Mouse (Mus musculus): Measurements from ENCODE around the gene B3gnt4.
A peak's percentile ranks its signal among the peaks of the same experiment; 100 is the strongest.
"Not testable (repeated sequence)": the region's sequence is repeated elsewhere in the genome, so short reads cannot be mapped to it uniquely, and the experiment has no call there.

Gene B3gnt4

DNA sequence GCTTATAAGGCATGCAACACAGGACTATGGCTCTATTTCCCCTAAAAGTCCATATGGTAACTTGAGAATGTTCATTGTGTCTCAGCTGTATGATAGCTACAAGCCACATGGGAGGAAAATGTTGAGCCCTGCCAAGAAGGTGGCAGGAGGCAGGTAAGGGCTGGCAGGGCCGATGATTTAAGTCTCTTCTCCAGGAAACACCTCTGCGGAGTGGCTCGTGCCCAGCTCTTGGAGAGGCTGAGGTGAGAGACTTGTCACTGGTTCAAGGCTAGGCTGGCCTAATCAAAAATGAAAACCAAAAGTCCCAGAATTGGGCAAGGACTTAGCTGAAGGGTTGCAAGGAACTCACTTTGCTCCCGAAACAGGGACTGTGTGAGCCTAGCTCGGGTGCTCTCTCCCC, at the start of gene B3gnt4:
Gene B3gnt4 (plus strand): TSS at position 301 of the 400 bp plus-strand sequence.
- no peak for DNase-seq (ENCODE audit: extremely low spot score, low read depth, low spot score)

DNA sequence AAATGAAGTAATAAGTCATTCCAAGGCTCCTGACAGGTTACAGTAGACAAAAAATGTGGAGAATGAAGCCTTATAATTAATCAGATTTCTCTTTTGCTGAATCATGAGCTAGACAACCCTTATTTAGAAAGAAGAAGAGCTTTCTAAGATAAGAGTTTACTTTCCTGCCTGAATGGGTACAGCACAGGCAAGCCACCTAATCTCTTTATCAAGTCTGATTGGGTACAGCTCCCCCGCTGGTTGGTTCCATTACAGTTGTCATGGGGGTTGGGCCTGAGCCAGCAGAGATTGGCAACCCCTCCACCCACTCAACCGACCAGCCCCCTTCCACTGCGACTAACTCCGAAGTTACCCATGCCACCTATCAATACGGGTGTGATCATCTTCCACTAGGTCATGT, 48.8 kb upstream of the B3gnt4 start:
- DNase-seq (ENCODE audit: extremely low spot score, low read depth, low spot score) = no peak

DNA sequence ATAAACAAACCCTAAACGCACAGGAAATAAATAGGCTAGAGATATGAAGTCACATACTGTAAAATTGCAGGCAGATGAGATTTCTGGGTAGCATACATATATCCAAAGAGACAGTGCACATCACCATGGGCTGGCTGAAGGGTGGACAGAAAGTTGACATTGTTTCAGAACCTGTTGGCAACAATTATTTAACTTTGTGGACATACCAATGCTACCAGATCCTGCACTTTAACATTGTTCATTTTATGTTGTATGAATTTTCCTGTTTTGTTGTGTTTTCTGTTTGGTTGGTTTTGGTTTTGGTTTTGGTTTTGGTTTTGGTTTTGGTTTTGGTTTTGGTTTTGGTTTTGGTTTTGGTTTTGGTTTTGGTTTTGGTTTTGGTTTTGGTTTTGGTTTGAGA, 45.6 kb upstream of the B3gnt4 start:
- DNase-seq (ENCODE audit: extremely low spot score, low read depth, low spot score) = no peak

DNA sequence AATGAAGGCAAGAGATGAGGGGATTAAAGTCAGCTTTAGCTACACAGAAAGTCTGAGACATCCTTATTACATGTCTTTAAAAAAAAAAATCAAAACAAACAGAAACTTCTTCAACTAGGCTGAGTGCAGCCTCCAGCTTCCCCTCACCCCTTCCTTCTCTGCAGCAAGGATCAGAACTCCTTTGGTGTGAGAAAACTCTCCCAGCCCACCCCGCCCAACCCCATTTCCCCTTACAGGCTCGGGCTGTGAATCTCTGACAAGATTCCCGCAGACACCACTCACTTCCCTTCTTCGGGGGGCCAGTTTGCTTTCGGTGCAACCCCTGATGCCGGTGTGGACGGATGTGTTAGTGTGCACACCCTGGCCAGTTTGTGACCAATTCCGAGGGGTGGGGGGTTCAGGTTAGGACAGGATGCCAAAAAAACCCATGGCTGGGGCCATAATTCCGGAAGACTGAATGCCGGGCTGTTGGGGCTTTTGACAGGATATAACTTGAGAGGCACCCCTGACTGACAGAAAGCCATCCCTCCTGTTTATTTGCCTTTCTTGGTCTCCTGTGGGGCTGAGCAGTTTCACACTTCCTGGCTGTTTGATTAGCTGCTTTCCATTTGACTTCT, 39.4 kb upstream of the B3gnt4 start:
- no peak for DNase-seq (ENCODE audit: extremely low spot score, low read depth, low spot score)

DNA sequence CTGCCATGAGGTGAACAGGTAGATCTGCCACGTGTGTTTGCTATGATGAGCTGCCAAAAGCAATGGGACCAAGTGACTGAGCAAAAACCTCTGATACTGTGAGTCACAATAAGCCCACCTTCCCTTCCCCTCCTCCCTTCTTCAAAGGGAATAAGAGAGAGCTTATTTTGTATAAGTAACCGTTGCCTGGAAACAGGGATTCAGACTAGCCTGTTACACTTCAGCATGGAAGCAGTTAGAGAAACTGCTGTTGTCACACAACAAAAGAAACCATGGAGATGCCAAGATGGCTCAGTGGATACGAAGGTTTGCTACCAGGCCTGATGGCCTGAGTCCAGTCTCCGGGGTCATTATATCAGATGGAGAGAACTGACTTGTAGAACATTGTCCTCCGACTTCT, 36.4 kb upstream of the B3gnt4 start:
- DNase-seq (ENCODE audit: extremely low spot score, low read depth, low spot score) = no peak

DNA sequence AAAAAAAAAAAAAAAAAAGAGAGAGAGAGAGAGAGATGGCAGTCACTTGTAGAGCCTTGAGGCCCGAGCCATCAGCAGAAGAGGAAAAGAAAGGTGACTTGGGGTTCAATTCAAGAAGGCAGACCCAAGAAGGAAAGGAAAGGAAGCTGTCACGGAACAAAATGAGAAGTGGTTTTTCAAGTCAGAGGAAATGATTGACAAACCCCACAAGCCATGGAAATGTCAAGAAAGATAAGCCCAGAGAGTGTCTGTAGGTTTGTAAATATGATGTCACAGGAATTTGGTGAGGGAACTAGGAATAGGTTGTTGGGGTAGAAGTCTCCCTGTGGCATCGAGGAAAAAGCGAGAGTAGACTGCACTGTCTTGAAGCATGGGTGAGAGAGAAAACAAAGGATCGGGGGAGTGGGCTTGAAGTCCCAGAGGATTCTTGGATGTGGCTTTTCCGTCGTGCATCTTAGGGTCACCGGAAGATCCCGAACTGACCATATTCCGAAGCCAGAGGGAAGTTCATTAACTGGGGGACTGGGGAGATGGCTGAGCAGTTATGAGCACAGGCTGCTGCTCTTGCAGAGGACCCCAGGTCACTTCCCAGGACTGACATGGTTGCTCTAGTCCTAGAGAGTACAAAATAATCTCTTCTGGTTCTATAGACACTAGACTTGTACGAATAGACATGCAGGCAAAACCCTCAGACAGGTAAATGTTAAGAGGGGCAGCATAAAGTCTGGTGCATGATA, 22.4 kb upstream of the B3gnt4 start:
- no peak for DNase-seq (ENCODE audit: extremely low spot score, low read depth, low spot score)

DNA sequence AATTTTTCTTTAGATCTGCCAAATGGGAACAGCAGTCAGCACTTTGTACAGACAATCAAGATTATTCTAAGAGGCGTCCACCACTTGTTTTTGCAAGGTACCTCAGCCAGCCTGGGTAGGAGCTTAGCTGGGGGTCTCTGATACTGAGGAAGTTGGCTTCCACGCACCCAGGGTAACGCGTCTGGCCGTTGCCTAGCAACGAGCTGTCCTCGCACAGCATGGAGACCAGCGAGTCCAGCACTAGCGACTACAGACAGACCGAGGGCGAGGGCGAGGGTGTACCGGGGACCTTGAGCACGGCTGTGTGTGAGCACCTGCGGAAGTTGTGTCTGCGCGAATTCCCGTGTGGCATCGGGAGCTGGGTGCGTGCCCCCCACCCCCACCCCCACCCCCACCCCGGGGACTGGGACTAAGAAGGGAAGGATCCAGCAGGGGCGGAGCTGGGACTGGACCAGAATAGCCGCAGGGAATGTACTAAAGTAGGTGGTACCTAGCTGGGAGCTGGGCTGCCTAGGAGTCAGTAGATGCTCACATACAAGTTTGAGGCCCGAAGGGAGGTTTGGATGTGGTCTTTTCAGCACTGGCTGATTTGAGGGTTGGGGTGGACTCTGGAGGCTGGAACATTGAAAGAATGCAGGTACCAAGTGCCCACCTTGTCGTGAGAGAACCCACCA, 21.0 kb upstream of the B3gnt4 start, which contains the start of the genes Lrrc43 and Il31:
Gene Lrrc43 (plus strand): TSS at position 194 of the 674 bp plus-strand sequence.
Gene Il31 (minus strand): TSS at position 378 of the 674 bp plus-strand sequence.
- DNase-seq (ENCODE audit: extremely low spot score, low read depth, low spot score) = no peak

DNA sequence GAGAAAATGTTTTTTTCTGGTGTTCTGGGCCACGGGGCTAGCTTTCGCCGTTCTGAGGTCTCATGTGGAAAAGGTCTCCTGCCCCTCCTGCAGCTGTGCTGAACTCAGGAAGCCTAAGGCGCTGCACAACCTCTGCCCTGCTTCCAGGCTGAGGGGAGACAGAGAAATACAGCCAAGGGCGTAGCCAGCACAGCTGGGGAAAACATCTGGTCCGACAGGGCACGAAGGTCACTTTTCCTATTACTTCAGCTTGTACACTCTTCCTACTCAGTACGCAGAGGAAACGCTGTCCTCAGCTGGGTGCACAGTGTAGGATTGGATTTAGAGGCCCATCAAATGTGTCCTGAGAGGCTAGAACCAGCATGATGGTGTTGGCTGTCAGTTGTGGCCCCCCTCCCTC, 20.3 kb upstream of the B3gnt4 start:
- no peak for DNase-seq (ENCODE audit: extremely low spot score, low read depth, low spot score)

DNA sequence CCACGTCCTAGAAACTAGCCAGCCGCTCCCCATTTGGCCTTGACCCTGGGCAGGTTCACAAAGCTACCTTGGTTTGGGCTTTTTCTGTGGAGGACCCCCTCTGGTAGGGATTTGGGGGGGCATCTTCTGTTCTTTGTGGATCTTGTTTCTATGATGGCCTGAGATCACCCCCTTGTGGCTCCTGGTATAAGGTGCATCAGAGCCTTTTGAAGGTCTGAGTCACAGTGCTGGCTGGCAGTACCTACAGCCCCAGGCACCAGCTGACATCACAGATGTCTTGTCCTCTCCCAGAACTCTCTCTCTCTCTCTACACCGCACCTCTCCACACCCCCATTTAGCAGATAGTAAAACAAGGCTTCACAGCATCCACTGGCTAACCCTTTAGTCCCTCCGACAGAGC, 10.5 kb upstream of the B3gnt4 start:
- no peak for DNase-seq (ENCODE audit: extremely low spot score, low read depth, low spot score)

DNA sequence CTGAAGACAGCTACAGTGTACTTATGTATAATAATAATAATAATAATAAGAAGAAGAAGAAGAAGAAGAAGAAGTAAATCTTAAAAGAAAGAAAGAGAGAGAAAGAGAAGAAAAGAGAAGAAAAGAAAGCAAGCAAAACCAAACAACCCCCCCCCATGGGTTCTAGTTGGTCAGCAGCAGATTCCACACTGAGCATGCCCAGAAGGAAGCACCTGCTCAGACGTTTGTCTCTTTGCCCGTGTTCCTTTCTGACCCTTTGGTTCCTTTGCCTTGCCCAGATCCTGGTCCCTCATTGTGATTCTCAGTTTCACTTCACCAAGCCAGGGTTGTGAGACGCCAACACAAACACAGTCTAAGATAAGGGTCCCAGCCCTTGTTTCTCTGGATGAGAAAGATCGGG, 8.3 kb upstream of the B3gnt4 start:
- no peak for DNase-seq (ENCODE audit: extremely low spot score, low read depth, low spot score)

DNA sequence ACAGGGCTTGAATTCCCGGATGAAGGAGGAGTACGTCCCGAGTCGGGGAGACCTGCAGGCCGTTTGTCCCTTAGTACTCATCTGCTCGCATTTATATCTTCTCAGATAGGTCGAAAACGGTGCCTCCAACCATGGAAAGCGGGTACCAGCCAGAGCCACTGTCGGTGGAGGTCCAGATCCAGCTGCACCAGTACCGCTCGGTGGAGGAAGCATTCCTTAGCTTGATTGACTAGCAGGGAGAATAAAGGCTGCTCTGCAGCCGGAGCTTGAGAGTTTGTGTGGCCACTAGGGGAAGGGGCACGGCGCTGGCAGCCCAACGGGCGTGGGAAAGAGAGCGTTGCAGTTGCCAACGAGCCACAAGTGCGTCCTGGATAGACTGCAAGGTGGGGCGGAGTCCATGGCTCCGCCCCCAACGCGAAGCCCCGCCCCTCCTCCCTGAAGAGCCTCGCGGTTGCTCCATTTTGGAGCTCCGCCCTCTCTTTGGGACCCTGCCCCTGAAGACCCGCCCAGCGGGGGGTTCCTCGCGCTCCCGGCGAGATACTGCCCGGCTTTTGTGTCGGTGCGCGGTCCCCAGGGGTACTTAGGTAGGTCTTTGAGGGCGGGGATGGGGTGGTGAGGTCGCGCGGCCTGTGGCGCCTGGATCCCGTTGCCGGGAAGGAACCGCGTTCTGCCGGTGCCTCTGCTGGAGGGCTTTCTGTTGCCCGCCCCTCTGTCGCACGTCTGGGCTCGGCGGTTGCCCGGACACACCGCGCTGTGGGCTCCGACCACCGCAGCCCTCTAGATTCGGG, 2.1 kb upstream of the B3gnt4 start:
- DNase-seq (ENCODE audit: extremely low spot score, low read depth, low spot score) = peak; percentile 74

DNA sequence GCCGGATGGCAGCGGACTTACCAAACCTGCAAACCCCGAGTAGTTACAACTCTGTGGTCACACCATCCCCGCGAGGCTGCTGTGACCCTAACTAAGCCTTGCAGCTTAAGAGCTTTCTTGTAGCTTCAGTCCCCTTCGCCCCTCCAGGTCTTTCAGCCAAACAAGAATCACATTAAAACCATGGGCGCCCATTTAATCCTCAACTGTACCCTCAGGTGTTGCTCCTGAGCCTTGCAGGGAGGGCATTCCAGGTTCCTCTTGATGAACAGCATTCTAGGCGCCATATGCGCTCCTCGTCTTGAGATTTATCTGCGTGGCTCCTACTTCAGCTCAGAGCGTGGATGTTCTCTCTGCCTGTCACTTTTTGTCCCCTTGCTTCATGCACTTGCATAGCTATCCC, 1.3 kb upstream of the B3gnt4 start:
- no peak for DNase-seq (ENCODE audit: extremely low spot score, low read depth, low spot score)

DNA sequence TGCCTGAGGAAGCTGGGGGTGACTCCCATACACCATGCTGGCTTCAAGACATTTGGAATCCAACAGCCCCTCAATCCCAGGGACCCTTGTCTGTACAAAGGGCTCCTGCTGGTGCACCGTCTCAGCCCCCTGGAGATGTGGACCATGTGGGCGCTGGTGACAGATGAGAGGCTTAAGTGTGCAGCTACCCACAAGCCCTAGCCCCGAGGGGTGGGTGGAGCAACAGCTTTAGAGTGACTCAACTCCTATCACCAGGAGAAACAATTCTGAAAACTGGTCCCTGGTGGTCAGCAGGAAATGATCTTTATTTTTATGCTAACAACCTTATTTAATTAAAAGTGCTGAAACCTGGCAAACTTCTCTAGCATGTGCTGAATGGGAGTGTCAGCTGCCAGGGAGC, 1.2 kb downstream of the B3gnt4 start:
- not testable (repeated sequence) for DNase-seq (ENCODE audit: extremely low spot score, low read depth, low spot score)

DNA sequence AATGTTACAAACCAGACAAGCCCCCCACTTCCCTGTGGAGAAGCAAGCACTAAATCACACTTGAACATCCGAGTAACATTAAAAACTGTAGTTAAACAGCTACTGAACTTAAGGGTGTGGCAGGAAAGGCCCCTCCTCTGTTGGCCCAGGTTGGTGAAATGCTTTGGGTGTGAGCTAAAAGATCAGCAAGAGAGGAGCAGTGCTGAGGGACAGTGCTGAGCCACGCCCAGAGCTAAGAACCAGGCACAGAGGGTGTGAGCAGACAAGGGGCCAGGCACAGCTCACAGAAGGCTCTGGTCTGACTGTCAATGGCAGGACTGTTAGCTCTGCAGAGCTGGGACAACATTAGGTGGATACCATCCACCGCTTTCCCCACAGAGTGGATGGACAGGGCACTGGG, 1.8 kb downstream of the B3gnt4 start:
- DNase-seq (ENCODE audit: extremely low spot score, low read depth, low spot score) = no peak

DNA sequence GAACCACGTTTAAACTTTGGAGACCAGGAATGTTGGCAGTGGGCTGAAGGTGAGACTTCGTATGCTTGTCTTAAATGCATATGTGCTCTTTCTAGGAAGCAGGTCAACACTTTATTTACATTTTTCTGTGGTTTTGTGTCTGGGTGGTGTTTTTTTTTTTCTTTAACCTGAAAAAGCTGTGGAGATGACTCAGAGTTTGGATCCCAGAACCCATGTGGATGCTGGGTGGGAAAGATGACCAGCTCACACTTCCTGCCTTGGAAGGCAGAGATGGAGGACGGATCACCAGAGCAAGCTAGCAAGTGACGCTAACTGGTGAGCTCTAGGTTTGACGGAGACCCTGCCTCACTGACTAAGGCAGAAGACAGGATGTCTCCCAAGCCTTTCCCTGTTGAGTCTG, 4.6 kb downstream of the B3gnt4 start:
- no peak for DNase-seq (ENCODE audit: extremely low spot score, low read depth, low spot score)

DNA sequence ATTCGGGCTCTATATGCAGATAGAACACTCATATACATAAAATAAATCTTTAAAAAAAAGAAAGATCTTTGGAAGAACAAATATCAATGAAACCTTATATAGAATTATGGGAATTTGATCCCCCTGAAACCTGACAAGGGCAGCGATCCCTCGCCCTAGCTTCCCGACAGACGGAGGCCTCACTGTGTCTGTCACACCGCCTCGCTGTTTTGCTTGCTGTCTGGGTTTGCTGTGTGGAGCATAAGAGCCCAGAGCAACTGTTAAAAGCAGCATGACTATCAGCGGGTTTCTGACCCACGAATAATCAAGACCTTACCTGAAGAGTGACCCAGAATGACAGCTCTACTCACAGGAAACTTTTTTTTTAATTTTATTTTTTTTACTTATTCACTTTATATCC, 10.4 kb downstream of the B3gnt4 start:
- DNase-seq (ENCODE audit: extremely low spot score, low read depth, low spot score) = no peak

DNA sequence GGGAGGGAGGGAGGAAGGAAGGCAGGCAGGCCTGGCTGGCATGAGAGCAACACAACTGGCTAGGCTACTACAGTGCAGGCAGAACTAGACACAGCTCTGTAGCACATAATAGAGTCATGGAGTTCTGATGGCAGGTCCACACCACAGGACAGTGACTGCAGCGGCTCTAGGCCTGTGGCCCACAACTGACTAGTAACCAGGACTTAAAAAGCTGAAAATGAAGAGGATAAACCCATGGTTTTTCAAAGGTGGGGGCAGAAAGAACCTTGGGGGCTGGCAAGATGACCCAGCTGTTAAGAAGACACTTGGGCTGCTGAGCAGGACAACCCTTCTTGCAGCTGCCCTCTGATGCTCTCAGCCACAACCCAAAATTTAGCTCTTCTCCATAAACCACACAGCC, 11.4 kb downstream of the B3gnt4 start:
- no peak for DNase-seq (ENCODE audit: extremely low spot score, low read depth, low spot score)

DNA sequence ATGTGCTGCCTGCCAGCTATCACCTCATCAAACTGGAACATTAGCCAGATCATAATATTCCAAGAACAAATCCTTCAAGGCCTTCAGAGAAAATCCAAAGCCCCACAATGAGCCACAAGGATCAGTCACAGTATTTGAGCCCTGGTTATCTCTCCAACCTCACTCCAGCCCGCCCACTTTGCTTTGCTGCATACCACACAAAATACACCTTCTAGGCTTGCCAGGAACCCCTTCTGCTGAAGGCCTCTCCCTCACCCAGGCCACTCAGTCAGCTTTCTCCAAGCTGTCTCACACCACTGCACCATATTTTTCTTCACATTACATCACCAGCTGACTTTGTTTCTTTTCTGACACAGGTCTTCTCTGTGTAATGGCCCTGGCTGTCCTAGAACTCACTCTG, 11.9 kb downstream of the B3gnt4 start:
- no peak for DNase-seq (ENCODE audit: extremely low spot score, low read depth, low spot score)

DNA sequence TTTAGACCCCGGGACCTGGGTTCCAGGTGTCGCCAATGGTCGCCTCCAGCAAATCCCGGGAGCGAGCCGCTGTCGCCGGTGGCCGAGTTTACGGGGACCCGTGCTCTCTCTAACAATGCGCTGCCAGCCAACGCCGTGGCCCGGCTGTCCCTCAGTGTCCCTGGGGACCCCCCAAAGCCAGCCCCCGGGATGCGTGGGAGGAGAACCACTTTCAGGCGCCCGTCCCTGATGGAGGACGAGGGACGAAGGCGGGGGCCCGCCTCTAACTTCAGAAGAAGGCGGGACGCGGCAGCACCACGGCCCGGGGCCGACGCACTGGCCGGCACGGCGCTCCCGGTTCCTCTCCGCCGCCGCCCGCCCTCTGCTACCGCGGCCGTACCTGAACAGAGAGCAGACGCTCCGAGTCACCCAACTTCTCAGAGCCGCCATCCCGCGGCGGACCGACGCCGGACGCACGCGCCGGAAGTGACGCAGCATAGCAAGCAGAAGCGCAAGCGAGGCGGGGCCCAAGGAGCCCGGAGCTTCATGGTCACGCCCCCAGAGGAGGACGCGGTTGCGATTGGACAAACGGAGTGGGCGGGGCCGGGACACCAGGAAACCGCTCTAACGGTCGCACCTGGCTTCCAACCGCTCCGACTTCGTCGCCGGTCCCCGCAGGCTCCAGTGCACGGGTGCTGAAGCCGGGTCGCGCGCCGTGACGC, 13.6 kb downstream of the B3gnt4 start, which contains the start of gene Diablo:
Gene Diablo (minus strand): TSS at position 485 of the 701 bp plus-strand sequence.
- DNase-seq (ENCODE audit: extremely low spot score, low read depth, low spot score) = peak; percentile 88

DNA sequence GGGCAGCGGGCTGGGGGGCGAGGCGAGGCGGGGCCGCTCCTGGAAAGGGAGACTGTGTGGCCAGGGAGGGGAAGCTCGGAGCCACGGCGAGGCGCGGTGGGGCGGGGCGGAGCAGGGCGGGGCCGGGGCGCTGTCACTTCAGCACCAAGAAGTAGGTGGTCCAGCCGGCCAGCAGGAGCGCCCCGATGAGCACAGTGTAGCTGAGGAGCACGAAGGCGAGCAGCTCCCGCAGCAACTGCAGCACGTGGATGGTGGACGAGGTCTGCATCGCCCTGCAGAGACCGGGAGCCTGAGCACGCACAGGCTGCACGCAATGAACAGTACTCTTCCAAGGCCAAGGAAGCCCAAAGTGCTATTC, 14.1 kb downstream of the B3gnt4 start:
- DNase-seq (ENCODE audit: extremely low spot score, low read depth, low spot score) = no peak

DNA sequence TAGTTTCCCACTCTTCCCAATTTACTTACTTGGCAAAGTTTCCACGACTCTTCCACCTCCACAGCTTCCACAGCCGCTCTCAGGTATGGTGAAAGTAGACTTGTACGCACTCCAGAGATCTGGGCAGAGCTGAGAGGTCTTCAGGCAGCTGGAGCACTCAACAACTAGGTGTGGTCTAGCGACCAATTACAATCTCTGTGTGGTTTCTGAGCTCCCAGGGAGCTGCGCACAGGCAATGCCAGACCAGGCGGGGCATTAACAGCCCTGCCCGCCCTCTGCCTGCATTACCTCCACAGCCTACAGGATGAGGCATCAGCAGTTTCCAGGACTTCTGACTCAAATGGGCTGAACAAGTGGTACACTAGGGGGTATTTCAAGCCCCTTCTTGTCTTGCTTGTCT, 15.0 kb downstream of the B3gnt4 start, which contains the start of gene Gm49027:
Gene Gm49027 (minus strand): TSS at position 208 of the 400 bp plus-strand sequence.
- DNase-seq (ENCODE audit: extremely low spot score, low read depth, low spot score) = no peak

All from hindlimb bud, embryonic 11.5 days (tissue).